Mouse (Mus musculus) thymus, postnatal 0 days (tissue): ENCODE data around the gene Ckmt2. TPM values are rescaled to one million over a fixed set of nuclear protein-coding genes. Genes with fewer than 3 reads are reported as not detected.

Experiments
- DNase-seq: peaks from one replicate; pipeline ENCODE4 v3.0.0-alpha.2; 2015; ENCODE audit warnings: low spot score
- polyA plus RNA-seq: library from polyadenylated mRNA; unstranded; fragments of >200 nt; fragmentation: Nextera tagmentation; extraction: Ambion mirVana; gene quantifications from 2 replicates; pipeline ENCODE4 v1.2.1, GENCODE M21; 2015

Gene Ckmt2
- polyA plus RNA-seq = not detected in 2 replicates

DNA sequence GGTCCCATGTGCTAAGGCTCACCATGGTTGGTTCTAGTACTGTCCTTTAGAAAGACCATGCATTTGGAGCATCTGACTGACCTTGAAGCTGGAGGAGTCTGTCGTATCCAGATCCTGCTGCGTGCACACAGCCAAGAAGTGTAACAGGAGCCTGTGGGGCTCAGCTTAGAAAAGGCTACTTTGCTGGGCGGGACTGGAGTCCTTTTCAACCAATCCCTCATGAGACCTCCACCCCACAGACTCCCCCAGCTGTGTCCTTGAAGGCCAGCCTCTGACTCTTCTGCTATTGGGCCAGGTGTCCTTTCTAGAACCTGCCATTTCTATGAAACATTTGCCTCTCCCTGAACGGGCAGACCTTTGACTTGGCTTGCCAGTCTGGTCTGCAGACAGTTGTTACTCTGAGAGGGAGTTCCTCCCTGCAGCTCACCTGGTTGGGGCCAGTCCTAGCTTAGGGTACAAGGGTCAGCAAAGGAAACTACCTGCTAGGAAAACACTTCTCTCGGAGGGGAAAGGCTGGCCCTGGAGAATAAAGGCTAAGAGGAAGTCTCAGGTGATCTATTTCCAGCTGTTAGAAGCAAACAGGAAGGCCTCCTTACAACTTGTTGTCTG lies at the start of gene Ckmt2:
Ckmt2 (minus strand) TSS at position 145 of the 609 bp plus-strand sequence.
- no peak for DNase-seq

DNA sequence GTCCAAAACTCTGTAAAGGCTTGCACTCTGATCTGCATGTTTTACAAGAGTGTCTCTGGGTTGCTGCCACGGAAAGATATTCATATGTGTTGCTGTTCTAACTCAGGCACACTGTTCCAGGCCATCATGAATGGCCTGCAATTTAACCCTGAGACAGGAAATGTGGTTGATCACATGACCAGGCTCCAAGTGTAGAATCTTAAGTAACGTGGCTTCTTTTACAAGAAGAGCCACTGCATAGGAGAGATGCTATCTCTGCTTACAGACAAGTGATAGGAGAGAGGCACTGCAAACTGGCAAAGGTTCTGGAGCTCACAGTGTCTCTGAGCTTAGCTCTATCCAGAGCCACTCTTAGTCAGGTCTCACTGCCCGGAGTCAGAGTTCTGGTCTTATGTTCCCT lies 44.3 kb upstream of the Ckmt2 start:
- DNase-seq = peak; percentile 14

DNA sequence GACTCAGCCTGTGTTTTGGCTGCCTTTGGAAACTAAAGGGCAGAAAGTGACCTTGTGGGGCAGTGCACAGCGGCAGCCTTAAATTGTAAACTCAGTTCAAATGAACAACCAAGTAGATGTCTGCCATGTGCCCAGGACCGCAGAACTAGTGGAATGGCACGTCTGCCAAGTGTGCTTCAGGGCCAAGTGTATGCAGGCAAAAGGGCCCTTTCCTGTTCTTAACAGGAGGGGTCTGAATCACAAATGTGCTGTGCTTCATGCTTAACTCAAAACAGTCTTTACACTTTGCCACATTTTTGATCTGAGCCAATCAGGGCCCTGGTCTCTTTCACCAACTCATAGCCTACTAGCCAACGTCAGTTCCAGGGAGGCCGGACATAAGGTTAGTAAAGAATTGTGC lies 42.1 kb upstream of the Ckmt2 start:
- no peak for DNase-seq

DNA sequence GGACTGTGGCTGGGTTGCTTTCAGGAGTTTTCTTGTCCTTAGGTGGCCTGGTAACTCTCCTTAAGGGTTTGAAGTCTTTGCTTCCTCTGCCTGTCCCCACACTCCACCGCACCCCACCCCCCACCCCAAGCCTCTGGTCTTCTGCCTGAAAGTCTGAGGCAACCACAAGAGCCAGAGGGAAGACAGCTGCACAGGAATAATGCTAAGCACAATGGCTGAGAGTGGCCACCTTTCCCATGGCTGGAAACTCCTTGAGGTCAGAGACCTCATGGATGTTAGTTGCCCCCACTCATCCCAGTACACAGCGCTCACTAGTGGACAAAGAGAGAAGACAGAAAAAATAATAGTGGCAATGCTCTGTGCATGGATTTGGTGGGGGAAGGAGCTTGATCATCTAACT lies 41.1 kb upstream of the Ckmt2 start:
- DNase-seq = no peak

GRCm38 (mm10) chr13:91916308-91916707 lies 39.6 kb upstream of the Ckmt2 start:
- no peak for DNase-seq

DNA sequence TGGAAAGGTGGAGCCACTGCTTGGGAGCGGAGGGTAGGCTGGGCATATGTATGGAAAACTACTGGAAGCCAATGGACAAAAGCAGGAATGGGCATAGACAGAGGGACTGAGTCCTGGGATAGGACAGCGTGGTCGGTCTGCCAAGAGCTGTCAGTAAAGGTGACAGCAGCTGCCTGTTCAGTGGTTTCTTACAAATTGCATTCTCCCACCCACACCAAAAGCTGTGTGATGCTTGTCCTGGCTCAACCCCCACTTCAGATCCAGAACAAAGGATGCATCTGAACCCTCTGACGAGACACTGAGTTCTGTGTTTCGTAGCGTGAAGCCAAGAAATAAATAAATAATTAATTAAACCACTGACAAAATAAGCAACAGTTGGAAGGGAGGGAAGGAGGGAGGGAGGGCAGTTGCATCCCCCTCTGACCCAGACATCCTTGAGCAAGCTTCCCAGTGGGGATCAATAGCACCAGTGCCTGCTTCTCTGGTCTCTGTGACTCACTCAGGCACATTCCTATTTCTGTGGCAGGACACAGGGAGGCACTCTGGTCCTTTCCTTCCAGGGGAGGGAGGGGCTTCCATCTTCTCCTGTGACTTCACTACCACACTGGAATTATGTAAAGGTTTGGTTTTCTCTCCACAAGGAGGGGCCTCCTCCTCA lies 39.0 kb upstream of the Ckmt2 start:
- DNase-seq = no peak

DNA sequence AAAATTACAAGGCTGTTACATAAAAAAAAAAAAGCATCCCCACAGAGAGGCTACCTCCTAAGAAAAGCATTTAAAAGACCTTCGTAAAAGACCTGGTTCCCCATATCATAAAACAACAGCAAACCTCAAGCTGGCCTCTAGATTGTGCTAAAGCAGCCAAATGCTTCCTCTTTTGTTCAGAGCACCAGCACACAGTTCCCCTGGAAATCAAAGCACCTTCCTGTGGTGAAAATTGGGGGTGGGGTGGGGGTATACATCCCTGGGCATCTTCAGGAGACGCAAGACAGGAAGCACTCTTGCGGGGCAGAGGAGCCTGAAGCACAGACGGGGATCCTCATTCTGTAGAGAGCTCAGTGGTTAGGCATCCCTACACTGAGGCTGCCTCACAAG lies 38.5 kb upstream of the Ckmt2 start:
- DNase-seq = peak; percentile 26

GRCm38 (mm10) chr13:91911652-91912051 lies 35.0 kb upstream of the Ckmt2 start:
- no peak for DNase-seq

GRCm38 (mm10) chr13:91911211-91911610 lies 34.5 kb upstream of the Ckmt2 start:
- DNase-seq = no peak

DNA sequence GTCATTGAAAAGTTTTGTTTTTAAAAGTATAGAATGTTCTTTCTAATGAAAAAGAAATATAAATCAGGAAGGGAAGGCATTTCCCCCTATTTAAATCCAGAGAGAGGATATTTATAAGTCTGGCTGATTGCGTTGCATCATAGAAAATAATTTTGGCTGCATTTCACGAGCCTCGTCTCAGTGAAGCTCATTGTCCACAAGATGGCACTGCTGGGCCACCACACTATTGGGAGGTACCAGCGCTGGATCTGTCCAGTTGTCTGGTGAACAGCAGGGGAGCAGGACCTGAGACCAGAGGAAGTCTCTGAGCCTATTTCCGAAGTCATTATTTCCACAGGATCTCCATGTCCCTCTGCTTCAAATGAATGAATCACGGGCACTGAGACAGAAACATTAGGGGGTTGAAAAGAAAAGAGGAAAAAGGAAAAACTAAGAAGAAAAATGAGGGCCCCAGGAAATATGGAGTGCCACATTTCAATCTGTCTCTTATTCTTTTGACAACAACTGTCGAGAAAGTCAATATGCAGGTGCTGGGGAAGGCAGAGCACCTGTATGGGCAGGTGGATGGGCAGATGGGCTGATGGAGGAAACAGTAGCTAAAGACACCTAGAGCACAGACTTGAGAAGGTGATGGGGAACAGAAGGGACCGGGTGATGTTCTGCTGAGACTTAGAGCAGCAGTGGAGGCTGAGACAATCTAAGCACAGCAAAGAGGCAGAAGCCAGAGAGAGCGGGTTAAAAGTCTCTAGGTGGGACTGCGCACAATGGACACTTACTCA lies 31.7 kb upstream of the Ckmt2 start:
- peak; percentile 67 for DNase-seq

DNA sequence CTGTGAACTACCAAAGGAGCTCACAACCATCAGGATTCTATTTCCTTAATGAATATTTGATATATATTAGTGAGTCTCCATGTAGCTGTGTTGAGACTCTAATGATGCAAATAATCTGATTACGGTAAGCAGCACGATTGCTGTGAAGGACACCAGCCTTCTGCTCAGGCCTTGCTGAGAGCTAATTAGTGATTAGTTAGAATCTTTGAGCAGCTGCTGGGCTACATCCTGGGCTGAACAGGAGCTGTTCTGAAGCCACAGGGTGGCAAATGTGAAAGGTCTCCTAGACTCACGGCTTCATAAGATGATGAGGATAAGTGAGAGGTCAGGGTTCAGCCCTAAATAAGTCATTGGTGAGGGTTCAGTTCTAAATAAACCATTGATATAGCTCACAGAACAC lies 29.7 kb upstream of the Ckmt2 start:
- no peak for DNase-seq

DNA sequence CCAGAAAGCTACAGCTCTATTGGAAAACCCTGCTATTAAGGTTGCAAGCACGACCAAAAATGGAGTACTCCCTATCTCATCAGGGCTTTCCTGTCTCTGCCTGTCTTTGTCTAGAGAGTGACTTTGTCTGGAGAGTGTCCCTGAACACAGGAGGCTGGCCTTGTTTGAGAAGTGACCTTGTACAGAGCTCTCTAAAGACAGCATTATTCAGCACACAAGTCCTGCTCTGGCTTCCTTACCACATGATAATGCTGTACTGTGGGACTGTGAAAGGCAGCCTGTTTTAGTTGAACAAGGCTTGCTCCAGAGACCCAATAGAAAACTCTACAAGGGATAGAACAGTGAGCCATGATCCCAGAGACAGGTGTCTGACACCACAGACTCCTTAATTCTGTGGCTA lies 19.8 kb upstream of the Ckmt2 start:
- DNase-seq = no peak

- peak; percentile 27 for DNase-seq
Observed at GRCm38 (mm10) chr13:91893132-91893531, 16.4 kb upstream of the Ckmt2 start.

GRCm38 (mm10) chr13:91890031-91890619 lies 13.4 kb upstream of the Ckmt2 start:
- no peak for DNase-seq

- DNase-seq = no peak
Observed at GRCm38 (mm10) chr13:91884714-91885386, 8.2 kb upstream of the Ckmt2 start.

GRCm38 (mm10) chr13:91881837-91882480 lies 5.3 kb upstream of the Ckmt2 start:
- DNase-seq = peak; percentile 46

- DNase-seq = no peak
Observed at GRCm38 (mm10) chr13:91880256-91880655, 3.6 kb upstream of the Ckmt2 start.

- DNase-seq = no peak
Observed at GRCm38 (mm10) chr13:91877996-91878395, 1.3 kb upstream of the Ckmt2 start.

- DNase-seq = no peak
Observed at GRCm38 (mm10) chr13:91877350-91877749, 665 bp upstream of the Ckmt2 start.

- no peak for DNase-seq
Observed at GRCm38 (mm10) chr13:91875581-91875980, 1.1 kb downstream of the Ckmt2 start.

- DNase-seq = no peak
Observed at GRCm38 (mm10) chr13:91874565-91874964, 2.1 kb downstream of the Ckmt2 start.
